Mouse (Mus musculus) hindbrain, embryonic 16.5 days (tissue): ENCODE data around the gene Tfap4. TPM values are rescaled to one million over a fixed set of nuclear protein-coding genes. Genes with fewer than 3 reads are reported as not detected.
A peak's percentile ranks its signal among the peaks of the same experiment; 100 is the strongest.

ENCODE experiments used
- ATAC-seq: fragments of 200-750 bp; cut with Nextera tagmentation; 2 replicates; pipeline ENCODE4 v1.8.0; 2017; ENCODE audit warnings: moderate TSS enrichment, moderate library complexity
- H3K27ac ChIP-seq: fragments of 300-500 bp; sonication (generic); 2 replicates; pipeline ENCODE4 v1.5.1; 2014; ENCODE audit warnings: low read depth, mild to moderate bottlenecking, control low read depth, low read length, moderate library complexity
- H3K27me3 ChIP-seq: fragments of 300-500 bp; sonication (generic); replicated peaks from 2 replicates; pipeline ENCODE4 v1.6.1; 2014; ENCODE audit warnings: low read length; ENCODE audit not compliant: control insufficient read depth, insufficient read depth
- H3K36me3 ChIP-seq: fragments of 300-500 bp; sonication (generic); 2 replicates; pipeline ENCODE4 v1.6.1; 2014; ENCODE audit warnings: mild to moderate bottlenecking, low read length, moderate library complexity, mixed read lengths; ENCODE audit not compliant: control insufficient read depth, insufficient read depth
- H3K4me1 ChIP-seq: fragments of 300-500 bp; sonication (generic); 2 replicates; pipeline ENCODE4 v1.6.1; 2014; ENCODE audit warnings: low read depth, low read length; ENCODE audit not compliant: control insufficient read depth, insufficient read depth
- H3K4me2 ChIP-seq: fragments of 300-500 bp; sonication (generic); 2 replicates; pipeline ENCODE4 v1.6.1; 2014; ENCODE audit warnings: mild to moderate bottlenecking, low read length, control low read depth, moderate library complexity
- H3K4me3 ChIP-seq: fragments of 300-500 bp; sonication (generic); 2 replicates; pipeline ENCODE4 v1.5.1; 2014; ENCODE audit warnings: mild to moderate bottlenecking, low read length, control low read depth, moderate library complexity
- H3K9ac ChIP-seq: fragments of 300-500 bp; sonication (generic); 2 replicates; pipeline ENCODE4 v1.6.1; 2014; ENCODE audit warnings: low read depth, mild to moderate bottlenecking, control low read depth, low read length, moderate library complexity
- H3K9me3 ChIP-seq: fragments of 300-500 bp; sonication (generic); 2 replicates; pipeline ENCODE4 v1.6.1; 2014; ENCODE audit warnings: mild to moderate bottlenecking, low read length, moderate library complexity; ENCODE audit not compliant: control insufficient read depth
- WGBS: fragments of 180-500 bp; shearing (Covaris S2); extraction: QIAGEN DNeasy Blood & Tissue Kit; methylation state at CpG from one replicate; pipeline ENCODE4 v1.1.7; 2014; 5-methylcytosine and 5-hydroxymethylcytosine counted together
- polyA plus RNA-seq: library from polyadenylated mRNA; unstranded; fragments of >200 nt; fragmentation: Nextera tagmentation; extraction: Ambion mirVana; gene quantifications from 2 replicates; pipeline ENCODE4 v1.2.1, GENCODE M21; 2015

Gene Tfap4
- polyA plus RNA-seq = 8.5 and 10.6 TPM in 2 replicates

- no peaks in the 10 kb centered on the region for H3K9me3 ChIP-seq
- H3K36me3 ChIP-seq = no peaks in the 10 kb centered on the region
- peak within 1 kb of the TSS; percentile 83 for H3K9ac ChIP-seq
- ATAC-seq = peak; percentile 25
- H3K27me3 ChIP-seq = no peaks in the 10 kb centered on the region
- H3K27ac ChIP-seq = peak within 1 kb of the TSS; percentile 96
- WGBS = 0% methylated on average over 17 of the region's 17 CpGs
- peak within 1 kb of the TSS; percentile 89 for H3K4me2 ChIP-seq
- peak within 1 kb of the TSS; percentile 73 for H3K4me3 ChIP-seq
- peaks cover 10% of the 10 kb centered on the region for H3K4me1 ChIP-seq
These were observed at the start of gene Tfap4 for GRCm38 (mm10) chr16:4559715-4560144. Gene Tfap4, minus strand, starts transcription at chr16:4559854.

GRCm38 (mm10) chr16:4608532-4609059 lies 48.9 kb upstream of the Tfap4 start:
- Histone ChIP-seq H3K4me1 (peaks cover 25% of the 10 kb centered on the region), H3K27me3 (no peaks in the 10 kb centered on the region), H3K9me3 (no peaks in the 10 kb centered on the region), H3K36me3 (peaks cover 20% of the 10 kb centered on the region), H3K27ac (no peak overlapping the region), H3K4me2 (no peak overlapping the region), H3K4me3 (no peak overlapping the region), H3K9ac (no peak overlapping the region)
- WGBS = 86% methylated on average over 19 of the region's 19 CpGs
- ATAC-seq = no peak

GRCm38 (mm10) chr16:4607818-4608531 lies 48.3 kb upstream of the Tfap4 start:
- Histone ChIP-seq H3K27ac (no peak overlapping the region), H3K27me3 (no peaks in the 10 kb centered on the region), H3K4me3 (no peak overlapping the region), H3K9me3 (no peaks in the 10 kb centered on the region), H3K36me3 (peaks cover 14% of the 10 kb centered on the region), H3K9ac (no peak overlapping the region), H3K4me2 (no peak overlapping the region), H3K4me1 (peaks cover 30% of the 10 kb centered on the region)
- ATAC-seq = peak; percentile 62; the same call in 1 of the 2 replicates
- 56% methylated on average over 9 of the region's 9 CpGs for whole genome bisulfite sequencing

- Histone ChIP-seq H3K4me1 (peaks cover 38% of the 10 kb centered on the region), H3K9me3 (no peaks in the 10 kb centered on the region), H3K4me3 (no peak overlapping the region), H3K9ac (no peak overlapping the region), H3K27ac (no peak overlapping the region), H3K36me3 (peaks cover 7% of the 10 kb centered on the region), H3K4me2 (no peak overlapping the region), H3K27me3 (no peaks in the 10 kb centered on the region)
- WGBS = 48% methylated on average over 5 of the region's 5 CpGs
- peak; percentile 35 for ATAC-seq
These were observed 46.9 kb upstream of the Tfap4 start for GRCm38 (mm10) chr16:4606431-4607084.

- Histone ChIP-seq H3K27ac (no peak overlapping the region), H3K9me3 (no peaks in the 10 kb centered on the region), H3K4me1 (peaks cover 38% of the 10 kb centered on the region), H3K36me3 (peaks cover 3% of the 10 kb centered on the region), H3K4me3 (no peak overlapping the region), H3K9ac (no peak overlapping the region), H3K27me3 (no peaks in the 10 kb centered on the region), H3K4me2 (no peak overlapping the region)
- 41% methylated on average over 13 of the region's 13 CpGs for WGBS
- ATAC-seq = no peak
These were observed 46.0 kb upstream of the Tfap4 start for GRCm38 (mm10) chr16:4605514-4606131.

GRCm38 (mm10) chr16:4604293-4604837 lies 44.7 kb upstream of the Tfap4 start:
- no peaks in the 10 kb centered on the region for H3K27me3 ChIP-seq
- no peak overlapping the region for H3K4me3 ChIP-seq
- H3K36me3 ChIP-seq = no peaks in the 10 kb centered on the region; the same call in 1 of the 2 replicates
- no peak overlapping the region for H3K27ac ChIP-seq
- H3K9ac ChIP-seq = no peak overlapping the region
- no peak for ATAC-seq
- no peaks in the 10 kb centered on the region for H3K9me3 ChIP-seq
- H3K4me2 ChIP-seq = no peak overlapping the region
- WGBS = 65% methylated on average over 11 of the region's 11 CpGs
- peaks cover 38% of the 10 kb centered on the region for H3K4me1 ChIP-seq

- no peak overlapping the region for H3K4me3 ChIP-seq
- no peaks in the 10 kb centered on the region for H3K9me3 ChIP-seq
- H3K27me3 ChIP-seq = no peaks in the 10 kb centered on the region
- no peak overlapping the region for H3K27ac ChIP-seq
- WGBS = 80% methylated on average over 1 of the region's 1 CpGs
- H3K4me1 ChIP-seq = peaks cover 47% of the 10 kb centered on the region
- no peak for ATAC-seq
- H3K4me2 ChIP-seq = no peak overlapping the region
- peak overlapping the region; percentile 17; the same call in 1 of the 2 replicates for H3K9ac ChIP-seq
- H3K36me3 ChIP-seq = no peaks in the 10 kb centered on the region
These were observed 43.8 kb upstream of the Tfap4 start for GRCm38 (mm10) chr16:4603453-4603837.

- ATAC-seq = no peak
- H3K27me3 ChIP-seq = no peaks in the 10 kb centered on the region
- peaks cover 52% of the 10 kb centered on the region for H3K4me1 ChIP-seq
- WGBS = 26% methylated on average over 7 of the region's 7 CpGs
- peak overlapping the region; percentile 17 for H3K9ac ChIP-seq
- H3K4me3 ChIP-seq = no peak overlapping the region
- H3K4me2 ChIP-seq = no peak overlapping the region
- H3K9me3 ChIP-seq = no peaks in the 10 kb centered on the region
- H3K27ac ChIP-seq = no peak overlapping the region
- H3K36me3 ChIP-seq = no peaks in the 10 kb centered on the region
These were observed 43.3 kb upstream of the Tfap4 start for GRCm38 (mm10) chr16:4602766-4603452.
